Mouse (Mus musculus): ENCODE measurements around the gene Pcyt1a.

Gene Pcyt1a

GRCm38 (mm10) chr16:32509066-32509942 lies 78.6 kb downstream of the Pcyt1a start:
- in situ Hi-C loops (cut with MseI, MboI), result loop anchor here in 1 of 2 experiments (5.0 kb wide), 1 partner anchor 108 kb away; no protein-coding TSS in a partner anchor

DNA sequence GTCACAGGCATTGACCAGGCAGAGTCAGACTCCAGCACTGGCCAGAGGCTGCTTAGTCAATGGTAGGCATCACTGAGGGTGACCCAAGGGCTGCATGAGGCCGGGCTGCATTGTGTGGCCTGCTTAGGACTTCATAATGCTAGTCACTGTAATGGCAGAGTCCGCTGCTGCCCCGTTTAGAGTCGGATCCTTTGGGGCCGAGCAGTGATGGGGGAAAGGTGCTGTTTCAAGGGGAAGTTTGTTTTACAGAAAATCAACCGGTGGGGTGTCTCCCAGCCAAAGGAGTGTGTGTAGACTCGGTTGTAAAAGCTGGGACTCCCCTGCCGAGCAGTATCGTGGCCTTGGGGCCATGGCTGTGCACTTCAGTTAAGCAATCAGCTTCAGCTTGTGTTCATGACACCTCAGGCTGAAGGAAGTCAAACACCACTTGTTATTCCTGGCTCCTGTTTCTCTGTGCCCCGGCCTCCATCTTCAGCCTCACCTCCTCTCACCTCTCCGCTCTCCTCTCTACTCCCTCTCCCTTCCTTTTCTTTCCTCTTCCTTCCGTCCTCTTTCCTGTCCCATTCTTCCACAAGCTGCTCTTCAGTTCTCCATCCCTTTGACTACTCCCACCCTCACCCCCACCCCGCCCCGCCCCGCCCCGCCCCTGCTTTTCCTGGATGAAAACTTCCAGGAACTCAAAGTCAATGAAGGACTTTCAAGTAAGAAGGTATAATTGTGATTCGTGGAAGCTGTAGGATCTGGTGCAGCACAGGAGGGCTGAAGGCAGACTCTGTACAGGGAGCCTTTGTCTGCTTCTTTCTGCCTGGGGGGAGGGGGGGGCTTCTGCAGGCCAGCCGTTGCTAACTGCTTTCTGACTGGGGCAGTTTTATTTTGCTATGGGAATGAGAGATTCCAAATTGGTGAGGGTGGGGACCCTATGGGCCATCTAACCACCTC lies 79.9 kb downstream of the Pcyt1a start:
- in situ Hi-C loops (cut with MseI, MboI), result loop anchor here in 1 of 2 experiments (5.0 kb wide), 1 partner anchor 102 kb away; no protein-coding TSS in a partner anchor

DNA sequence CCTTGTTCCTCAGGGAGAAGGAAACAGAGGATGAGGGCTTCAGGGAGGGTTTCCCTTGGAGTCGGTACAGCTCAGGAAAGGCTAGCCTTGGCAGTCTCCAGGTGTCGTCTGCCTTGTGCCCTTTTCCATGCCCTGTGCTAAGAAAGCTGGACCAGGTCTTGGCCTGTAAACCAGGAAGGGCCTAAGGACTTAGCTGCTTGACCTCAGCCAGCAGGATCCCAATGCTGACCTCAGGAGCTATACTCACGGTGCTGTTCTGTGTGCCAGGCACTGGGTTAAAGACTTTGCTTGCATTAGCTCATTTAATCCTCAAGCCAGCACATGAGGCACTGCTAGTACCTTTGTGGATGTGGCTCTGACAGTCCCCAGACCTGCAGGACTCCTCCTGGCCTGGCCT lies 80.6 kb downstream of the Pcyt1a start:
- in situ Hi-C loops (cut with MseI, MboI), result loop anchor here in 1 of 2 experiments (5.0 kb wide), 1 partner anchor 101 kb away; no protein-coding TSS in a partner anchor

- in situ Hi-C loops (cut with MseI, MboI), result loop anchor here in 1 of 2 experiments (5.0 kb wide), 1 partner anchor 100 kb away; no protein-coding TSS in a partner anchor
Observed at GRCm38 (mm10) chr16:32511827-32512490, 81.2 kb downstream of the Pcyt1a start.

DNA sequence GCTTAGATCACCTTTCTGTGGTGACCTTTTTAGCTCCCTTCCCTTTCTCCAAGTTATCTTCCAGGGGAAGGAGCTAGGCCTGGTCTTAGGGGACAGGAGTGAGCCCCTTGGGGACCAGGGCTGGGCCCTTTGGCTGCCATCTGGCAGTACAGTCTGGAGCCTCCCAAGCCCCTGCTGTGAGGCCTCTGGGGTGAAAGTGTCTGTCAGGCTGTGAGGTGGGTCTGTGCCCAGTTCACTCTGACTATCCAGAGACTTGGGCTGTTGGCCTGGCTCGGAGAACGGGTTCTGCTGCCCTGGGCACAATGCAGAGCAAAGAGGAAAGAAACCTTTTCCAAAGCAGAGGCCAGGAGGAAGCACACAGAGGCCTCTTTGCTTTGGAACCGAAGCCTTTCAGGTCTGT lies 82.2 kb downstream of the Pcyt1a start:
- in situ Hi-C loops (cut with MseI, MboI), result loop anchor here in 1 of 2 experiments (5.0 kb wide), 1 partner anchor 99 kb away; no protein-coding TSS in a partner anchor

DNA sequence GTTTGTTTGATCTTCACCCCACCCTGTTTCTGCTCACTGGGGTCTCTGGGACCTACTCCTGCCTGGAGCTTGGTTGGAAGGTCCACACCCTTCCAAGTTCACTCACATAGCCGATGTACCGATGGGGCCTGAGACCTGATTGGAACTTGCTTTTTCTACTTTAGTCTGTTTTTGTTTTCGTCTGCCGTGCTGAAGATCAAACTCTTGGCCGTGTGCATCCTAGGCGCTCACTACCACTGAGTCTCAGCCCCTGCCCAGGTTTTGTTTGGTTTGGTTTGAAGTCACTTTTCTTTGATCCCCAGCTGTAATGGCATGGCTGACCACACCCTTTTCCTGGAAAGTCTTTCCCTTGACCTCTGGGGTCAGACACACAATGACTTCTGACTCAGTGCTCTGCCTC lies 82.7 kb downstream of the Pcyt1a start:
- in situ Hi-C loops (cut with MseI, MboI), result loop anchor here in 1 of 2 experiments (5.0 kb wide), 1 partner anchor 99 kb away; no protein-coding TSS in a partner anchor

DNA sequence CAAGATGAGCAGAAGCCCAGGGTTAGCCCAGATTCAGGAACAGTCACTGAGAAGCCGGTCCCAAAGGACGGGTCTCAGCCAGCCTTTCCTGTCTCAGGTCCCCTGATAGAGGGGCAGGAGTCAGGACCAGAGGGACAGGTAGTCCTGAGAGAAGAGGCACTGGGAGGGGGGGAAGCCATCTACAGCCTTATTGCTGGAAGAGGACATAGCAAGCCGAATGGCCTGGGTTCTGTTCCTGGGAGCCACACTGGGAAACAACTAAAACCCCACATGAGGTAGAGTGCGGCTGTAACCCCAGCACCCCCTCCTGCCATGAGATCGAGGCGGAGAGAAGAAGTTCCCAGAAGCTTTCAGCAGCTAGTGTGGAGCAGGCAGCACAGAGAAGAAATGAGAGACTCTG lies 83.2 kb downstream of the Pcyt1a start:
- in situ Hi-C loops (cut with MseI, MboI), result loop anchor here in 1 of 2 experiments (5.0 kb wide), 1 partner anchor 98 kb away; no protein-coding TSS in a partner anchor

GRCm38 (mm10) chr16:32516006-32516962 lies 85.6 kb downstream of the Pcyt1a start:
- in situ Hi-C loops (cut with MseI, MboI), result no loop called here

- in situ Hi-C loops (cut with MseI, MboI), result no loop called here
Observed at GRCm38 (mm10) chr16:32517785-32518481, 87.2 kb downstream of the Pcyt1a start.

- in situ Hi-C loops (cut with MseI, MboI), result no loop called here
Observed at GRCm38 (mm10) chr16:32519656-32520371, 89.1 kb downstream of the Pcyt1a start.

DNA sequence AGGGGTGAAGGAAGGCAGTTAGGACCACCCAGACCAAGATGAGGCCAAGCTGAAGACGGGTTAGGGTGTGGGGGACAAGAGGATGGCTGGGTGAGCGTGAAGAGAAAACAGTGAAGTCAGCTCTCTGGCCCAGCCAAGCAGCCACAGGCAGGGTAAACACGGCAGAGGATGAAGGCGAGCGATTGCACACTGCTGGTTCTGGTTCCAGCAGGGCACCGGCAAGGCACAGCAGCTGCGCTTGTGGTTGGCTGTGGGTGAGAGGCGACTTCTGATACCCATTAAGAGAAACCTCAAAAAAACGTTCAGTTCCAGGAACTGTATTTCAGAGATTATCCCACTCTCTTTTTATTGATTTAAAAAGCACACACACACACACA lies 89.6 kb downstream of the Pcyt1a start:
- in situ Hi-C loops (cut with MseI, MboI), result no loop called here

DNA sequence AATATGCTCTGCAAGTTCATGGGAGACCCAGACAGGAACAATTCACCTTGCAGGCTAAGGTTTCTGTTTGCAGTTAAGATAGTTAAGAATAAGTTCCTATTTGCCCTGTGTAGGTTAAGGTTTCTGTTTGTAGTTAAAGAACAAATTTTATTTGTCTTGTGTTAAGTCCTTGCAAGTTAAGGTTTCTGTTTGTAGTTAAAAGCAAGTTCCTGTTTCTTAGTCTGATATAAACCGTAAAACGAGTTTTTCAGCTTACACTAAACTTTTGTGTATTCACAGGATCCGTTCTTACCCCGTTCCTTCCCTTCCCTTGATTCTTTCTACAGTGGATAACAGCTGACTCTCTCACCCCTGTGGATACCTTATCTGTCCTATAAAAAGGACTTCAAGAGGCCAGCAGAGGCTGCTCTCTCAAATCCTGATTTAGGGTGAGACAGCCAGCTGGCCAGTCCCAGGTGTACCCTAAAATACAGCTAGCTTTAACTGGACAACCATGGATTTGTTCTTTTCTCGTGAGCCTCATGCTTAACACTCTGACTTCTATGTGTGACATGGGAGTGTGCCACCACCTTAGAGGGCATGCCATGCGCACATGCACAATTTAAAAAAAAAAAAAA lies 92.0 kb downstream of the Pcyt1a start:
- in situ Hi-C loops (cut with MseI, MboI), result no loop called here

- in situ Hi-C loops (cut with MseI, MboI), result no loop called here
Observed at GRCm38 (mm10) chr16:32523462-32524243, 92.9 kb downstream of the Pcyt1a start.

- in situ Hi-C loops (cut with MseI, MboI), result no loop called here
Observed at GRCm38 (mm10) chr16:32524244-32524615, 93.5 kb downstream of the Pcyt1a start.

All from mouse trophoblast stem cell (cell line).